Mouse (Mus musculus) intestine, postnatal 0 days (tissue): ENCODE measurements around the gene 1700113H08Rik. TPM values are rescaled to one million over a fixed set of nuclear protein-coding genes. Genes with fewer than 3 reads are reported as not detected.

Source experiments
- ATAC-seq: fragments of 200-750 bp; cut with Nextera tagmentation; 2 replicates; pipeline ENCODE4 v1.8.0; 2017; ENCODE audit warnings: mild to moderate bottlenecking, moderate TSS enrichment, moderate library complexity
- H3K27ac ChIP-seq: fragments of 300-500 bp; sonication (generic); 2 replicates; pipeline ENCODE4 v1.5.1; 2014; ENCODE audit warnings: mild to moderate bottlenecking, low read depth, low read length, moderate library complexity
- H3K27me3 ChIP-seq: fragments of 300-500 bp; sonication (generic); replicated peaks from 2 replicates; pipeline ENCODE4 v1.6.1; 2014; ENCODE audit warnings: low read length, mixed read lengths; ENCODE audit not compliant: control insufficient read depth, insufficient read depth
- H3K36me3 ChIP-seq: fragments of 300-500 bp; sonication (generic); 2 replicates; pipeline ENCODE4 v1.6.1; 2014; ENCODE audit warnings: mild to moderate bottlenecking, moderate library complexity; ENCODE audit not compliant: control insufficient read depth, insufficient read depth
- H3K4me1 ChIP-seq: fragments of 300-500 bp; sonication (generic); replicated peaks from 2 replicates; pipeline ENCODE4 v1.6.1; 2014; ENCODE audit warnings: antibody characterized with exemption, low read length, mixed read lengths; ENCODE audit not compliant: control insufficient read depth, insufficient read depth
- H3K4me2 ChIP-seq: fragments of 300-500 bp; sonication (generic); replicated peaks from 2 replicates; pipeline ENCODE4 v1.6.1; 2014; ENCODE audit warnings: low read depth, mild to moderate bottlenecking, moderate library complexity
- H3K4me3 ChIP-seq: fragments of 300-500 bp; sonication (generic); 2 replicates; pipeline ENCODE4 v1.5.1; 2014; ENCODE audit warnings: low read depth, low read length
- H3K9ac ChIP-seq: fragments of 300-500 bp; sonication (generic); 2 replicates; pipeline ENCODE4 v1.6.1; 2014; ENCODE audit warnings: mild to moderate bottlenecking, low read depth, low read length
- H3K9me3 ChIP-seq: fragments of 300-500 bp; sonication (generic); 2 replicates; pipeline ENCODE4 v1.6.1; 2016; ENCODE audit warnings: mixed run types; ENCODE audit not compliant: control insufficient read depth
- CTCF ChIP-seq: sonication (generic); IDR thresholded peaks from 2 replicates; pipeline ENCODE4 v1.5.1; 2016; ENCODE audit warnings: low read depth, mild to moderate bottlenecking, control low read depth, antibody characterized with exemption, moderate library complexity
- WGBS: fragments of 180-500 bp; shearing (Covaris S2); extraction: QIAGEN DNeasy Blood & Tissue Kit; methylation state at CpG from one replicate; pipeline ENCODE4 v1.1.7; 2014; 5-methylcytosine and 5-hydroxymethylcytosine counted together
- polyA plus RNA-seq: library from polyadenylated mRNA; unstranded; fragments of >200 nt; fragmentation: Nextera tagmentation; extraction: Ambion mirVana; gene quantifications from 2 replicates; pipeline ENCODE4 v1.2.1, GENCODE M21; 2015

The 1700113H08Rik gene
- polyA plus RNA-seq, 1 experiment from 2014 or later: 0.20 TPM

- Histone ChIP-seq H3K9me3 (no peaks in the 10 kb centered on the region), H3K27me3 (no peaks in the 10 kb centered on the region), H3K27ac (no peak overlapping the region), H3K4me3 (no peak overlapping the region), H3K4me1 (0 out of 2 replicates have a peak, but pooled peaks cover 3% of the 10 kb centered on the region), H3K9ac (no peak overlapping the region), H3K36me3 (no peaks in the 10 kb centered on the region), H3K4me2 (no peak overlapping the region)
- TF ChIP-seq CTCF: no peak
- ATAC-seq: no peak
- 65% methylated on average over 9 of the region's 9 CpGs for WGBS
Observed at GRCm38 (mm10) chr10:87018876-87019275, 39.0 kb upstream of the 1700113H08Rik start.

- no peak overlapping the region for H3K4me3 ChIP-seq
- 55% methylated on average over 15 of the region's 16 CpGs for WGBS
- no peaks in the 10 kb centered on the region for H3K36me3 ChIP-seq
- no peaks in the 10 kb centered on the region for H3K9me3 ChIP-seq
- H3K27ac ChIP-seq: no peak overlapping the region
- no peak for ATAC-seq
- 0 out of 2 replicates have a peak, but pooled peaks cover 3% of the 10 kb centered on the region for H3K4me1 ChIP-seq
- H3K27me3 ChIP-seq: no peaks in the 10 kb centered on the region
- TF ChIP-seq CTCF: peak; percentile 70
- H3K9ac ChIP-seq: no peak overlapping the region
- no peak overlapping the region for H3K4me2 ChIP-seq
Observed at GRCm38 (mm10) chr10:87020711-87021110, 37.1 kb upstream of the 1700113H08Rik start.

- Histone ChIP-seq H3K4me3 (no peak overlapping the region), H3K9me3 (no peaks in the 10 kb centered on the region), H3K4me2 (no peak overlapping the region), H3K27ac (no peak overlapping the region), H3K4me1 (no peaks in the 10 kb centered on the region), H3K36me3 (no peaks in the 10 kb centered on the region), H3K9ac (no peak overlapping the region), H3K27me3 (no peaks in the 10 kb centered on the region)
- TF ChIP-seq CTCF: peak; percentile 97
- WGBS: under 1% methylated on average over 10 of the region's 10 CpGs
- ATAC-seq: peak; percentile 67
Observed at GRCm38 (mm10) chr10:87024884-87025283, 33.0 kb upstream of the 1700113H08Rik start.

GRCm38 (mm10) chr10:87032768-87033167 is 25.1 kb upstream of the 1700113H08Rik start:
- H3K27me3 ChIP-seq: no peaks in the 10 kb centered on the region; the same call in 1 of the 2 replicates
- ATAC-seq: peak; percentile 61; the same call in 1 of the 2 replicates
- no peak overlapping the region for H3K27ac ChIP-seq
- H3K4me2 ChIP-seq: no peak overlapping the region
- no peaks in the 10 kb centered on the region for H3K36me3 ChIP-seq
- 75% methylated on average over 8 of the region's 8 CpGs for WGBS
- no peak overlapping the region for H3K9ac ChIP-seq
- no peaks in the 10 kb centered on the region for H3K4me1 ChIP-seq
- no peaks in the 10 kb centered on the region for H3K9me3 ChIP-seq
- H3K4me3 ChIP-seq: no peak overlapping the region
- TF ChIP-seq CTCF: no peak

GRCm38 (mm10) chr10:87035866-87036265 is 22.0 kb upstream of the 1700113H08Rik start:
- Histone ChIP-seq H3K27me3 (no peaks in the 10 kb centered on the region; the same call in 1 of the 2 replicates), H3K4me1 (no peaks in the 10 kb centered on the region), H3K9me3 (no peaks in the 10 kb centered on the region), H3K9ac (no peak overlapping the region), H3K4me2 (no peak overlapping the region), H3K27ac (no peak overlapping the region), H3K36me3 (no peaks in the 10 kb centered on the region), H3K4me3 (no peak overlapping the region)
- no peak for ATAC-seq
- WGBS: 88% methylated on average over 15 of the region's 15 CpGs
- no peak for TF ChIP-seq CTCF

- Histone ChIP-seq H3K9me3 (no peaks in the 10 kb centered on the region), H3K27me3 (no peaks in the 10 kb centered on the region; the same call in 1 of the 2 replicates), H3K4me3 (no peak overlapping the region), H3K27ac (no peak overlapping the region), H3K9ac (no peak overlapping the region), H3K36me3 (no peaks in the 10 kb centered on the region), H3K4me2 (no peak overlapping the region), H3K4me1 (no peaks in the 10 kb centered on the region)
- 60% methylated on average over 14 of the region's 14 CpGs for WGBS
- no peak for TF ChIP-seq CTCF
- no peak for ATAC-seq
Observed at GRCm38 (mm10) chr10:87036271-87036703, 21.6 kb upstream of the 1700113H08Rik start.

- no peak overlapping the region for H3K27ac ChIP-seq
- no peak overlapping the region for H3K4me3 ChIP-seq
- 23% methylated on average over 5 of the region's 5 CpGs for WGBS
- no peaks in the 10 kb centered on the region for H3K9me3 ChIP-seq
- no peak overlapping the region for H3K4me2 ChIP-seq
- no peak for ATAC-seq
- TF ChIP-seq CTCF: no peak
- no peaks in the 10 kb centered on the region; the same call in 1 of the 2 replicates for H3K27me3 ChIP-seq
- H3K36me3 ChIP-seq: no peaks in the 10 kb centered on the region
- no peaks in the 10 kb centered on the region for H3K4me1 ChIP-seq
- no peak overlapping the region for H3K9ac ChIP-seq
Observed at GRCm38 (mm10) chr10:87037062-87037461, 20.8 kb upstream of the 1700113H08Rik start.
